Mouse (Mus musculus): ENCODE results near the gene Bpnt1. TPM values are rescaled to one million over a fixed set of nuclear protein-coding genes. Genes with fewer than 3 reads are reported as not detected.

The Bpnt1 gene
- 83.6 and 84.4 TPM in 2 replicates for polyA plus RNA-seq (2015; fragmentation: Nextera tagmentation; extraction: Ambion mirVana)

DNA sequence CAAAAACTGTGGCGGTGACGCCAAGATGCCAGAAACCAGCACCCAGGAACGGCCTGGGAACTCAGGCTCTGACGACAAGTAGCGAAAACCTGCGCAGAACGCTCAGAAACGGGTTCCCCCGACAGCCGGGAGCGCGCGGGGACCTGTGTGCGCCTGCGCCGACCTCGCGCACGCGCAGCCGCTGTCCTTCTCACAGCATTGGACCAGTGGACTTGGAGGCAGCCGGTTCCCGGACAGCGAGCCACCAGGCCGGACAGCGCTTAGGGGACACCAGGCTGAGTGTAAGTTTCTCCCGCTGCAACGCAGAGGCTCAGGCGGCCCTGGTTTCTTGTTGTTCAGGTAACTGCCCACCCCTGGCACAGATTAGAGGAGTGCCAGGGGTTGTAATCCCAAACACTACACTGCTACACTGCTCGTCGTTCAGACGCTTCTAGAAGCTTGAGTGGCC lies at the start of gene Bpnt1:
Bpnt1 (plus strand) TSS at position 167 of the 448 bp plus-strand sequence.

GRCm38 (mm10) chr1:185328721-185329610 lies 3.0 kb upstream of the Bpnt1 start, which contains the start of gene Iars2:
Gene Iars2 (minus strand): TSS chr1:185329396.

GRCm38 (mm10) chr1:185362677-185363520 lies 30.9 kb downstream of the Bpnt1 start, which contains the start of gene Eprs:
Gene Eprs (plus strand): TSS chr1:185363044.

MicroRNAs encoded within 50 kb of the gene (microRNA counts, 519-probe panel; counts per million panel counts)
- 3,900 counts per million, percentile 31 among the panel's probes with 10 or more counts for microRNA mmu-miR-194

Small RNAs within 50 kb of the gene (microRNA-seq; reads per million reads assigned to microRNA genes)
- gene Mir194-1 (not detected), gene Mir215 (not detected)

Other genes with a start within 250 kb of the Bpnt1 start
- 21.6 and 23.7 TPM in 2 replicates for gene Rab3gap2, start 128.0 kb upstream of the Bpnt1 start, polyA plus RNA-seq (2015; fragmentation: Nextera tagmentation; extraction: Ambion mirVana)
- 19.0 and 20.3 TPM in 2 replicates for gene Iars2, start 2.8 kb upstream of the Bpnt1 start, polyA plus RNA-seq (2015; fragmentation: Nextera tagmentation; extraction: Ambion mirVana)
- gene Eprs, start 30.9 kb downstream of the Bpnt1 start, polyA plus RNA-seq (2015; fragmentation: Nextera tagmentation; extraction: Ambion mirVana), result 114 and 134 TPM in 2 replicates
- gene Slc30a10, start 122.7 kb downstream of the Bpnt1 start, polyA plus RNA-seq (2015; fragmentation: Nextera tagmentation; extraction: Ambion mirVana), result 6.4 and 7.1 TPM in 2 replicates

All from neural tube, postnatal 0 days (tissue).